In genomic region chr8:11544386-11544785, GRCm38 (mm10) we compare ENCODE assay signal across 8 mouse cellular contexts. TPM values are rescaled to one million over a fixed set of nuclear protein-coding genes. Genes with fewer than 3 reads are reported as not detected.
A peak's percentile ranks its signal among the peaks of the same experiment; 100 is the strongest.
DNase-seq lines count a peak whose midpoint lies in the region; ATAC-seq lines count a peak whose summit lies in the region.

No protein-coding gene starts in this region.

- WGBS in liver, embryonic 12.5 days (ENCODE audit: insufficient replicate concordance) = 37% methylated on average over 3 of the region's 3 CpGs

- H3K36me3 ChIP-seq in liver, embryonic 12.5 days = peaks cover 78% of the 10 kb centered on the region

- peak; percentile 50 to 81 for DNase-seq in adrenal gland, adult (ENCODE audit: inconsistent age in 2 of 2, low spot score in 1 of 2)
- DNase-seq in adrenal gland, adult 8-10 months = no peak
- peak; percentile 75 for DNase-seq in liver
- DNase-seq in cerebellum, adult 9-11 months = peak; percentile 50
- peak; percentile 79 for DNase-seq in kidney, adult 9 months
- DNase-seq in mesoderm, embryonic 11.5 days (ENCODE audit: low read depth, low spot score) = peak; percentile 29
- DNase-seq in thymus, adult 18-20 months = peak; percentile 58 to 70

- no peaks in the 10 kb centered on the region for H3K27me3 ChIP-seq in liver, embryonic 12.5 days (replicated peaks)

- no peak overlapping the region for H3K27ac ChIP-seq in liver, embryonic 12.5 days

- no peaks in the 10 kb centered on the region for H3K9me3 ChIP-seq in liver, embryonic 12.5 days (replicated peaks)

- no peak for ATAC-seq in liver, embryonic 12.5 days

- H3K4me2 ChIP-seq in liver, embryonic 12.5 days = no peak overlapping the region

- H3K4me3 ChIP-seq in liver, embryonic 12.5 days = no peak overlapping the region

- H3K9ac ChIP-seq in liver, embryonic 12.5 days = no peak overlapping the region

- H3K4me1 ChIP-seq in liver, embryonic 12.5 days = peaks cover 16% of the 10 kb centered on the region

RNA-seq across cellular contexts. Expression of gene Cars2, which starts 6.2 kb away (rescaled TPM):
- total RNA-seq in adrenal gland, adult 8-10 months (2022) = 10 to 100 TPM; 35.8 to 54.6 (median 38.9) TPM
- 20.9 and 22.2 TPM in 2 replicates for polyA plus RNA-seq in liver, embryonic 12.5 days (2016; fragmentation: Nextera tagmentation; extraction: Ambion mirVana)

RNA-seq across cellular contexts. Expression of gene Ing1, which starts 11.0 kb away (rescaled TPM):
- total RNA-seq in adrenal gland, adult 8-10 months (2022) = 10 to 100 TPM; 34.0 to 42.5 (median 36.9) TPM
- polyA plus RNA-seq in liver, embryonic 12.5 days (2016; fragmentation: Nextera tagmentation; extraction: Ambion mirVana) = 21.6 and 22.8 TPM in 2 replicates

RNA-seq across cellular contexts. Expression of gene Naxd, which starts 47.1 kb away (rescaled TPM):
- total RNA-seq in adrenal gland, adult 8-10 months (2022) = 10 to 100 TPM; 73.9 to 84.5 (median 77.5) TPM
- 44.6 and 52.1 TPM in 2 replicates for polyA plus RNA-seq in liver, embryonic 12.5 days (2016; fragmentation: Nextera tagmentation; extraction: Ambion mirVana)
